Mouse (Mus musculus): ENCODE results near the gene Olfr211.
"Not testable (repeated sequence)": the region's sequence is repeated elsewhere in the genome, so short reads cannot be mapped to it uniquely, and the experiment has no call there.

The Olfr211 gene

DNA sequence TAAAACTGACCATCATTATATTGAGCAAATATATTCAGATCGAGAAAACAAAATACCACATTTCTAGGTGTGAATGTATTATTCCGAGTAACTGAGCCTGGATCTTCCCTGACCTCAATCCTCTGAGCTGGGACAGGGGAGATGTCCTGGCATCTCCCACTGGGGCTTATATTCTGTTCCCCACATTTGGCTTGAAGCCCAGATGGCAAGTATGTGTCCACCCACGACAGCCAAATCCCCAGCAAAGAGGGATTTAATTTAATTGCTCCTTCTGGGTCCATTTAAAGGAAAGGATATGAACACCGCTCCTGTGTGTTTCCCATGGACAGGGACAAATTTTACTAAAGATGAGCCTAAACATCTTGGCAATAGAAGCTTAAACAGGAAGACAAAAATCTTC lies at the start of gene Olfr211:
Olfr211 (plus strand) TSS at position 301 of the 400 bp plus-strand sequence.
- no peak for DNase-seq (ENCODE audit: low spot score)

DNA sequence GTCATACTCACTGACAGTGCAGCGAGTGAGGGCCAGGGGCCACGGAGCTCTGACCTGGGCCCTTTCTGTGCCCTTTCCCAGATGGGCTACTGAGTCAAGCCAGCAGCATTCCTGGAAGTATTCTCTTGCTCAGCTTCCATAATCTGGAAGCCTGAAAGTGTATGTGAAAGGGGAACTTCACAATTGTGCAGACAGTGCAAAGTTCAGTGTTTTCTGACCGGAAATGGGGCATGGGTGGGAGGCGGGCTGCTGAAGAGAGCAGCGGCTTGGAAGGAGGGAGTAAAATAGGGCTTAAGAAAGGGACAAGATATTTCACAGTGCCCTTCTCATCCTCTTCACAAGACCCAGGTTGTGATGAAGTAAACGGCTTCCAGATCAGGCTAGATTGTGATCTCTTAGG lies 49.4 kb upstream of the Olfr211 start:
- DNase-seq (ENCODE audit: low spot score): no peak

DNA sequence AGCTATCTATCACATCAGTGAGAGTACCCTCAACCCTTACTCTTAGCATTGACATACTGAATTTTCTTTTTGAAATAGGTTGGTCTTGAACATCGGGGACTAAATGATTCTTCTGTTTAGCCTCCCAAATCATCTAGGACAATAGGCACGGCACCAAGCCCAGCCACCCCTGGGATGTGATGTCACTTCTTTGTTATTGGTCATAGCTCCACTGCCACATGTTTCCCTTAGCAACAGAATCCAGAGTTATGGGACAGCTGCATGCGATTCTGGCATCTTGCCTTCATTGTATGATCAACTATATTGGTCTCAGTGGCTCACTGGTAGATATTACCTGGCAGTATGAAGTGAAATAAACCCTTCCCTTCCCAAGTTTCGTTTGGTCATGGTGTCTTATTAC lies 48.4 kb upstream of the Olfr211 start:
- DNase-seq (ENCODE audit: low spot score): no peak

DNA sequence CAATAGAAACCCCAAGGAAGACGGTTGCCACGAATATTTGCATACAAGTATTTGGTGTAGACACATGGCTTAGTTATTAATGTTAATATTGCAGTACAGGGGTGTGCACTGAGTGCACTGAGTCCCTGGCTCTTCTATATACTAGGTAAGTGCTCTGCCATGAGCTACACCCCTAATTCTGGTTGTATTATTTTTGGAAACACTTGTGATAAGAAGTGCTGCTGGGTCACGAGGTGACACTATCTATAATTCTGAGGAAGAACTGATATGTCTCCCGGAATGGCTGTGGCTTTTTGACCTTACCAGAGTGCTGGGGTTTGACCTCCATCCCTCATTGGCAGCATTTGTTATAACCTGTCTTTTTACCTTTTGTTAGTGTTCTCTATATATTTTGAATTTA lies 48.0 kb upstream of the Olfr211 start:
- DNase-seq (ENCODE audit: low spot score): no peak

DNA sequence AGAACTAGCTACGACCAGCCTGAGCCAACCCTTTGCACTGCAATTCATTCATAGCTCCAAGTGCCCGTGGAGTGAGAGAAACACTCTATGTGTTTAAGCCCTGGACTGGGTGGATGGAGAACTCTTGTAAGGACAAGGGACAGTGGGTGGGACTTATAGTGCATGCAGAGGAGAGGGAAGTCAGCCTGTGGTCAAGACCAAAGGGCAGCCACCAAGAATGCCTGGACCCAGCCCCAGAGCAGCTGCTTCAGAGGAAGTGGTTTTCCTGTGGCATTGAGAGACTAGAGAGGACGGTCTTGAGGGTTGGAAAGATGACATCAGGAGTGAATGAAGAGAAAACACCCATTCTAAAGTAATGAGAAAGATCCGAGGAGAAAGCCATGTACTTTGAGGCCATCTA lies 33.1 kb upstream of the Olfr211 start:
- DNase-seq (ENCODE audit: low spot score): no peak

DNA sequence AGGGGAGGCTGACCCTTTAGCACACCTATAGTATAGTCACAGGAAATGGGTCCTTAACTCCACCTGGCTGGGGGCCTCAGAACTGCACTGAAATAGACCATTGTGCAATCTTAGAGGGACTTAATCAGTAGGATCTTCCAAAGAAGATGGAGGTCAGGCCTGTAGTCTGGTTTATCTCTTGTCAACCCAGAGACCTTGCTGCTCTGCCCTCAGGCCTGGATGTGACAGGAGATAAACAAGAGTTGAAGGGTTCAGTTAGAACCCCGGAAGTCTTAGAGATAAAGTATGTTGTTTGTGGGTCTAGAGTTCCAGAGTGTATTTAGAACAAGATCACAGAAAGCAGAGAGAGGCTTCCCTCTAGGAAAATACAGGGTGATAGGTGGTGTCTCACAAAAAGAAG lies 32.4 kb upstream of the Olfr211 start:
- DNase-seq (ENCODE audit: low spot score): no peak

DNA sequence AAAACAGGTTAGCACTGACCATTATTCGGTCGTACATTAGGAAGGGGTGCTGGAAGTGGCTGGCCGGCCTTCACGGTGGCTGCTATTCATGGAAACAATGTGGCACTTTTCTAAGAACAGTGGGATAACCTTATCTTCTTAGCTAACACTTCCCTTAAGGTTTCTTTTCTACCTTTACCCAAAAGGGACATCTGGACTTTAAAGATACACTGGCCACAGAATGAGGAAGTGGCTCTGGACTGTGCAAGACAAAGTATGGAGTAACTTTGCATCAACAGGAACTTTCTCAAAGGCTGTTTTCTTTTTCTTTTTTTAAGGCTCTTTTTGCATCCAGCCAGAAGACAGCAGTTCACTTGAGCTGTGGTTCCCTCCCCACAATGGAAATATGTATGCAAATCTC lies 30.2 kb upstream of the Olfr211 start:
- DNase-seq (ENCODE audit: low spot score): no peak

DNA sequence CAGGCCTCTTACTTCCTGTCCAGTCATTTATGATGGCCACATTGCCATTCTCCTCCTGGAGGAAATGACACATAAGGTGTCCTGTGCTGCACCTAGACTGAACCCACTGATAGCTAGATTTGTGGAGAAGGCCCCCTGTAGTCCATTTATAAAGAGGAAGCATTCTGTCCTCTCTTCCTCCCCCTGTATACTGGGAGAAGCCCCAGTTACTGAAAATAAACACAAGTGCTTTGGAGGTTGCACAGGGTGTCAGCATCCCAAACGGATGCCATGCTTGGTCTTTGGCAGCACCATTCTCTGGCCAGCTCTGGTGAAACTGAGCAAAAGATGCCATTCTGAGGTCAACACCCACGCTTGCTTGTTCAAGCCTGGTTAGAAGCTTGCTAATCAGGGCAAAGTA lies 29.7 kb upstream of the Olfr211 start:
- no peak for DNase-seq (ENCODE audit: low spot score)

DNA sequence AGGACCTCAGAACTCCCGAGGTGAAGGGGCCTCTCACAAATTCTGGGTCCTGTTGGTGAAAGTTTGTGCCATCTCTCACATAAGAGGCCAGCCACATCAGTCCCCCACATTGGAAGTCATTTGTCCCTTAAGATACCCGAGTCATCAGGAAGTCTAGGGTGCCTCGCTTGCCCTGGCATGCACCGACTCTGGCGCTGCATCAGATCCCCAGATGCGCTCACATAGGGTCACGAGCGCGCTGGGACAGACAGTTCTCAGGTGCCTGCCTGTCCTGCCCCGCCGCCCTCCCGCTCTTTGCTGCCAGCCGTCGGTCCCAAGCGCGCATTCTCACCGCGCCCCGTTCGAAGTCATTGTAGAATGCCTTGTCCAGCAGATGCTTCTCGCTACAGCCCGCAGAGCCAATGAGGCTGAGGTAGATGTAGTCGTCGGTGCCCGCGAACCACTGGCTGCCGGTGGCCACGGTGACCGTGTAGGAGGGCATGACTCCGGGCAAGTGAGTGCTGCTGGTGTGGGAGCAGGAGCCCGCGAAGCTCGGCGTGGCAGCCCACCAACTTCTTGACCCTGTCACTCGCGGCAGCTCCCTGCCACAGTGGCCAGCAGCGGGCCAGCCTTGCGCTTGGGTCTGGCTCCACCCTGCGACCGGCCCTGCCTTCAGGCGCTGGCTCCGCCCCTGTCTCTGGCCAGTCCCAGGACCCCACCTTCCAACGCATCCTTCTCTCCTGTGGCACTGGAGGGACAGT lies 28.2 kb upstream of the Olfr211 start, which contains the start of gene Alox5:
Alox5 (minus strand) TSS at position 635 of the 740 bp plus-strand sequence.
- no peak for DNase-seq (ENCODE audit: low spot score)

DNA sequence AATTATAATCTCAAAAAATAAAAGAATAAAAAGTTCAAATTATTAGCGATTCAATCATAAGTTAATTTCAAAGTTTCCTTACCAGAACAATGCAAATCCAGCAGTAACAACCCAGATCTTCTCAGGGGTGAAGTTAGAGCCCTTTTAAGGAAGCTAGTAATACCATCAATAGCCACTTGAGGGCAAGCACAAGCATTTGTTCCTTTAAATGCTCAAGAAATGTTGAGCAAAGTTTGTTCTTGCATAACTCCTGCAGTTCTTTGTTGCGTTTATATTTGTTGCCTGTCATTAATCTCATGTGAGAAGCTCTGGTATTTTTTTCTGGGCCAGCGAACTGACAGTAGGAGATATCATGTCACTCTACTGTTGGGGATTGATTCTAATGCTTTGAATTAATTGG lies 20.8 kb upstream of the Olfr211 start:
- DNase-seq (ENCODE audit: low spot score): no peak

DNA sequence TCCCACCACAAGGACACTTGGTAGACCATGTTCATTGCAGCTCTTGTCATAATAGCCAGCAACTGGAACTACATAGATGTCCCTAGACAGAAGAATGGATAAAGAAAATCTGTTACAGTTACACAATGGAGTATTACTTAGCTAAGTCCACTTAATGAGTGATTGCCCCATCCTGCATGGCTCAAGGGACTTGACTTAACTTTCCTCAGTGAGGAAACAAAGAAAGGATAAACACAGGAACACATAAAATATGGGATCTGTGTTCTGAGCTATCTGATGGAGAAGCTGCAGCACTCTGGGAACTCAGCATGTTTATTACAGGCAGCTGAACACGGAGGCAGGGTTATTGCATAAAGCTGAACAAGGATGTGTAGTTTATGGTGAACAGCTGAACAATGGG lies 3.8 kb upstream of the Olfr211 start:
- no peak for DNase-seq (ENCODE audit: low spot score)

DNA sequence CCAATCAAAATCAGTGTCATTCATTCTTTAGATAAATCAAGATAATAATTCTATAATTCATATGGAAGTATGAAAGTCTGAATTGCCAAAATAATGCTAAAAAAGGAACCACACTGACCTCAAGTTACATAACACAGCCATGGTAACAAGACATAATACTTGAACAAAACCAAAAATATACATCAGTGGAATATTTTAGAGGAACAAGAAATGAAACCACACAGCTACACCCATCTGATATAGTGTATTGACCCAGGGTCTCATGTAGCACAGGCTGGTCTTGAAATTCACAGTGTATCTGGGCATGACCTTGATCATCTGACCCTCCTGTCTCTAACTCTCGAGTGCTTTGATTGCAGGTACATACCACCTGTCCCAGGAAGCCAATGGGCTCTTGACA lies 2.1 kb upstream of the Olfr211 start:
- no peak for DNase-seq (ENCODE audit: low spot score)

DNA sequence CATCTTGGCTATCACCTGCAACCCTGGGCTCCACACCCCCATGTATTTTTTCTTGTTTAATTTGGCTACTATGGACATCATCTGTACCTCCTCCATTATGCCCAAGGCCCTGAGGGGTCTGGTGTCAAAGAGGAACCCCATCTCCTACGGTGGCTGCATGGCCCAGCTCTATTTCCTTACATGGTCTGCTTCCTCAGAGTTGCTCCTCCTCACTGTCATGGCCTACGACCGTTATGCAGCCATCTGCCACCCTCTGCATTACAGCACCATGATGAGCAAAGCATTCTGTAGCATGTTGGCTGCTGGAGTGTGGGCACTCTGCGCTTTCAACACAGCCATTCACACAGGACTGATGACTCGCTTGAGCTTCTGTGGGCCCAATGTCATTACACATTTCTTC lies 4.9 kb downstream of the Olfr211 start:
- DNase-seq (ENCODE audit: low spot score): no peak

DNA sequence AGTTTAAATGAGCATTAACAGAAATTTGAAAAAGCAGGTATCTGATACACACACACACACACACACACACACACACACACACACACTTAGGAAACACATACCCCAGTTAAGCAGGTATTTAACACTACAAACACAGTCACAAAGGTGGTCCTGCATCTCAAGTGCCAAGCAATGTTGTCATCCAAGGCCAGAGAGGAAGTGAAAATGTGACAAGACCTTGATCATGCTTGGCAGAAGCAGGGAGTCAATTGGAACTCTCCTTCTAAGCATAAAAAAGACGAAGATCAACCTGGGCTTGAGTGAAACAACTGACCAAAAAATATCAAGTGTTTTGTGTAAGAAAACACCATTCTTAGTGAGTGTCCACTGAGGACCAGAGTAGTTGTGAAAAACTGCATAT lies 7.1 kb downstream of the Olfr211 start:
- DNase-seq (ENCODE audit: low spot score): no peak

DNA sequence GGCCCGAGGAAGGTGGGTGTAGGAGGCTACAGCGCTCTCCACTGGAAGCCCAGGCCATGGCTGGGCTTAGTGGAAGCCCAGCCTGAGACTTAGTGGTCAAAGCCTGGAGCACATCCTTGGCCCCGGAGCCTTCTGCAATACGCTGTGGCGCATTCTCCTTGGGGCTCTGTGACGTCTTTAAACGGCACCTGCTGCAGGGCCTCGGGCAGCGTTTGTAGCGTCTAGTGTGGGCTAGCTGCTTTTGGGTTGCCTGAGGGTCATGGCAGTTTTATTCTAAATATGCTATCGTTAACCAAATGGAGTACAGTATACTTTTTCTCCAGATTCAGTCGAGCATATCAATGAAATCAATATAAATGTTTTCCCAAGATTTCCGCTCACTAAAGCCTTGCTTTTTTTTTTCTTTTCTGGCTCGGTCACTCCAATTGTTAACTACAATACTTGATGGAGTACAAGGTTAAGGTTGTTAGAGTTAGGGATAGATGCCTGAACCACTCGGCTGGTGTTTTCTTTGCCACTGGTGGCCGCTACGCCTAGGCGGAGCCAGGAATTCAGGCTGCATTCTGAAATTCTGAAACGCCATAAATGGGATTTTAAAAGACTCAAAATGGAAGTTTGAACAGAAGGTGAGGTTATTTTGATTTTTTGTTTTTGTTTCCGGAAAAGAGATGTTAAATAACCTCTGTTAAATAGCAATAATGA lies 17.6 kb downstream of the Olfr211 start, which contains the start of gene Olfr212:
Olfr212 (plus strand) TSS at position 215 of the 702 bp plus-strand sequence.
- DNase-seq (ENCODE audit: low spot score): not testable (repeated sequence)

DNA sequence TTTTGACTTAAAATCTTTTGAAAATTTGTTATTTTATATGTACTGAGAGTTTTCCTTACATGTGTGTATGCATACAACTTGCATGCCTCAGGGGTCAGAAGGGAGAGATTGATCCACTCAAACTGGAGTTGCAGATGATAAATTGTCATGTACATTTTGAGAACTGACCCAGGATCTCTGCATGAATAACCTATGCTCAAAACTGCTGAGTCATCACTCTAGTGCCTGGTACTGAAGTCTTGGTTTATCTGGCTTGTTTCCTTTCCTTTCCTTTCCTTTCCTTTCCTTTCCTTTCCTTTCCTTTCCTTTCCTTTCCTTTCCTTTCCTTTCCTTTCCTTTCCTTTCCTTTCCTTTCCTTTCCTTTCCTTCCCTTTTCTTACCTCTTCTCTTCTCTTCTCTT lies 25.9 kb downstream of the Olfr211 start:
- no peak for DNase-seq (ENCODE audit: low spot score)

DNA sequence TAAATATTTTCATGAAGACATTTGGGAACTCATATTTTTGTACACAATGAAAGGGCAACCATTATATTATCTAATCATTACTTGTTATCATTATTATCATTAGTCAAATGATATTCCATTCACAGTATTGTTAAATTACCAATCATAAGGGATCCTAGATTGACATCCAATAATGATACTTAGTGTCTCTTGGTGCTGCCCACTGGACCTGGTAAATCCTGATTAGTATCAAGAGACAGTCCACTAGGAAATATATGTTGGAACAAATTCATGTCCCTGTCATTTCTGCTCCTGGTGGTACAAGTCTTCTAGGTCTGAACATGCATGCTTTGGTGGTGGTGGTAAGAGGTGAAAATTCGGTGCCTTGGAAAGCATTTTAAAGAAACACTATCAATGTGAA lies 49.3 kb downstream of the Olfr211 start, which contains the start of gene Olfr213:
Olfr213 (plus strand) TSS at position 301 of the 400 bp plus-strand sequence.
- no peak for DNase-seq (ENCODE audit: low spot score)

DNA sequence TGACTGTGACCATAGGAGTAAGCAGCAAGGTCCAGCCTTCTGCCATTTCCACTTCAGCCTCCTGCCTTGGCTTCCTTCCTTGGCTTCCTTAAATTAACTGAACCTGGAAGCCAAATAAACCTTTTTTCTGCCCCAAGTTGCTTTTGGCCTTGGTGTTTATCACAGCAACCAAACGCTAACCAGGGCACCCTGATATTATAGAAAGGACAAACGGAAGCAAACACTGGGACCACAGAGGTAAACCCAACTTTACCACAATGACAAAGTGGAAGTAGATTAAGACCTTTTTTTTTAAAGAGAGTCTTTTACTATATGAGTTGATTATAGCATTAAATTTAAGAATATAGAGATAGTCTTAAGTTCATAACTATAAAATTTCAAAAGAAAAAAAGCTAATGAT lies 53.6 kb downstream of the Olfr211 start:
- no peak for DNase-seq (ENCODE audit: low spot score)
